ENCODE assay signal across 17 mouse cellular contexts in the genomic region with DNA sequence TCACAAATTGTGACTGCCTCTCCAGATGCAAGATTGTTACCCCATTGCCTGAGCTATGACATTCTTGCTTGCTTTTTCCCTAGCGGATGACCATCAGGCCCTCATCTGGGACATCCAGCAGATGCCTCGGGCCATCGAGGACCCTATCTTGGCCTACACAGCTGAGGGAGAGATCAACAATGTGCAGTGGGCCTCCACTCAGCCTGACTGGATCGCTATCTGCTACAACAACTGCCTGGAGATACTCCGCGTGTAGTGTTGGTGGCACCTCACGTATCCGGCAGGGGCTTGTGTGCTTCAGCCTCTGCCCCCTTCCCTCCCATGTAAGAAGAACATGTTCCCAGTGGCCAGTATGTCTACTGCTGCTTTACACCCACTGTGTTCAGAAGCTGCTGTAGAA. TPM values are rescaled to one million over a fixed set of nuclear protein-coding genes. Genes with fewer than 3 reads are reported as not detected.
"Had no signal": no experiment of that assay in that cellular context is flagged by ENCODE, and none has a peak within 500 bp of the region (broad histone marks: within the 10 kb centered on the region; RNA-seq: fewer than 3 reads in every experiment).

No protein-coding gene starts in this region.

- H3K4me2 ChIP-seq: lung, embryonic 14.5 days; midbrain, embryonic 12.5 days; neural tube, embryonic 13.5 days had no signal

- H3K27ac ChIP-seq: kidney, postnatal 0 days; layer of hippocampus, adult 2 months; left cerebral cortex, adult 2 months; limb, embryonic 10.5 days; midbrain, embryonic 12.5 days; neural tube, embryonic 13.5 days had no signal

- H3K9ac ChIP-seq: lung, embryonic 14.5 days; midbrain, embryonic 12.5 days; neural tube, embryonic 13.5 days had no signal

- H3K27me3 ChIP-seq: midbrain, embryonic 12.5 days; neural tube, embryonic 13.5 days had no signal

- H3K4me3 ChIP-seq: layer of hippocampus, adult 2 months; left cerebral cortex, adult 2 months; limb, embryonic 10.5 days; midbrain, embryonic 12.5 days; neural tube, embryonic 13.5 days had no signal

- H3K9me3 ChIP-seq: limb, embryonic 10.5 days; midbrain, embryonic 12.5 days; neural tube, embryonic 13.5 days had no signal

- H3K4me1 ChIP-seq: limb, embryonic 10.5 days; midbrain, embryonic 12.5 days; neural tube, embryonic 13.5 days had no signal

- DNase-seq: kidney, adult 11 months; kidney, adult 9 months; kidney, postnatal 36 days; lung, embryonic 14.5 days; lung, postnatal 10 days; lung, postnatal 4 days; retina, postnatal 1 day; right cerebral cortex, postnatal 14 days; thymus, postnatal 36 days had no signal

- ATAC-seq: midbrain, embryonic 16.5 days had no signal

RNA-seq across cellular contexts. Expression of a gene that starts 46.7 kb away (rescaled TPM):
- total RNA-seq: megakaryocyte-erythroid progenitor cell, adult 5-6 weeks had no signal
